In the genomic region with DNA sequence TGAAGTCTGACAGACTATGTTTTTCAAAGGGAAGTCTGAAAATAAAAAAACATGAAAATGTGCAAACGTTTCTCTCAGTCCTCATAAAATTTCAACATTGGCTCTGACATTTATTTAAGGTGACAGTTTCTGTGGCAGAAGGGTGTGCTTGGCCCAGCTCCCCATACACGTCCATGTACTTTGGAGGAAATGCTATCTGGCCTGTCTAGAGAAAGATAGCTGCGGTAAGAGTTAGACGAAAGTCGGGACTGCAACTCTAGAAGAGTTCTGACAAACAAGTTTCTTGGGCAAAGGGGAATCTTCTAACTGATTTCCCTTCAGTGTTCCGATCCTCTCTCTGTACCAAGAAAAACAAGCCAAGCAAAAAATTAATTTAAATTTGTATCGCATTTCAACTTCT, we compare ENCODE assay signal across 30 mouse cellular contexts.
DNase-seq lines count a peak whose midpoint lies in the region; ATAC-seq and TF ChIP-seq lines count a peak whose summit lies in the region.
"Had no signal": no experiment of that assay in that cellular context is flagged by ENCODE, and none has a peak within 500 bp of the region (broad histone marks: within the 10 kb centered on the region; RNA-seq: fewer than 3 reads in every experiment).

No protein-coding gene starts in this region.

- no peaks in the 10 kb centered on the region for H3K27me3 ChIP-seq in MEL (ENCODE audit: control insufficient read depth in 1 of 2, insufficient read depth in 2 of 2, low read length in 2 of 2)
- H3K27me3 ChIP-seq in liver, embryonic 14.5 days (ENCODE audit: control insufficient read depth, insufficient read depth, low read length), result no peaks in the 10 kb centered on the region
- no peaks in the 10 kb centered on the region for H3K27me3 ChIP-seq in heart, embryonic 12.5 days (replicated peaks)
- no peaks in the 10 kb centered on the region for H3K27me3 ChIP-seq in kidney, embryonic 15.5 days
- H3K27me3 ChIP-seq: forebrain, embryonic 13.5 days had no signal

- H3K27ac ChIP-seq in MEL (ENCODE audit: control insufficient read depth, low read depth, low read length), result peak overlapping the region; percentile 31
- peak overlapping the region; percentile 23; the same call in 1 of the 2 replicates for H3K27ac ChIP-seq in liver, embryonic 14.5 days
- no peak overlapping the region for H3K27ac ChIP-seq in heart, embryonic 12.5 days (ENCODE audit: poor library complexity, severe bottlenecking)
- no peak overlapping the region for H3K27ac ChIP-seq in kidney, embryonic 15.5 days
- H3K27ac ChIP-seq: embryonic facial prominence, embryonic 13.5 days; forebrain, embryonic 13.5 days; hindbrain, embryonic 14.5 days; left cerebral cortex, adult 2 months; limb, embryonic 13.5 days had no signal

- H3K36me3 ChIP-seq in MEL (ENCODE audit: control insufficient read depth in 1 of 2, insufficient read depth in 2 of 2, low read length in 2 of 2), result peaks cover 0 to 34% of the 10 kb centered on the region in 2 experiments; a peak in 2 of 4 replicates
- no peaks in the 10 kb centered on the region for H3K36me3 ChIP-seq in liver, embryonic 14.5 days (replicated peaks; ENCODE audit: control insufficient read depth, insufficient read depth, low read depth)
- H3K36me3 ChIP-seq in heart, embryonic 12.5 days, result no peaks in the 10 kb centered on the region
- no peaks in the 10 kb centered on the region for H3K36me3 ChIP-seq in kidney, embryonic 15.5 days
- H3K36me3 ChIP-seq: embryonic facial prominence, embryonic 13.5 days; limb, embryonic 13.5 days had no signal

- DNase-seq in MEL (ENCODE audit: low read depth, low spot score), result peak; percentile 69
- peak; percentile 10 for DNase-seq in fibroblast of lung, adult 2 months (ENCODE audit: low read depth)
- no peak for DNase-seq in liver, embryonic 14.5 days (ENCODE audit: low read depth in 3 of 3, low spot score in 3 of 3)
- DNase-seq in layer of hippocampus, postnatal 14 days (ENCODE audit: low spot score in 2 of 2), result no peak
- DNase-seq: adrenal gland, adult 8-10 months; cerebellum, adult 11 months; cerebellum, adult 9-11 months; embryo, embryonic 11 days; gastrocnemius, postnatal 25 days; heart, adult 11 months; kidney, adult 11 months; kidney, postnatal 25 days; lung, embryonic 14.5 days; lung, postnatal 14 days; right cerebral cortex, adult 18-20 months; thymus, adult 2 months; thymus, postnatal 36 days had no signal

- peak; percentile 86 for ATAC-seq in liver, embryonic 14.5 days (ENCODE audit: insufficient read depth)
- ATAC-seq in megakaryocyte-erythroid progenitor cell, adult 5-6 weeks (replicated peaks; ENCODE audit: low FRiP score, low TSS enrichment, poor library complexity, severe bottlenecking), result peak; percentile 56
- no peak for ATAC-seq in heart, embryonic 12.5 days (ENCODE audit: insufficient number of reproducible peaks, low FRiP score)
- ATAC-seq in kidney, embryonic 15.5 days (replicated peaks; ENCODE audit: low FRiP score), result no peak
- ATAC-seq: activated CD4-positive, CD25-positive, alpha-beta regulatory T cell, adult 4 months; forebrain, embryonic 13.5 days; midbrain, embryonic 16.5 days had no signal

- peak overlapping the region; percentile 6 for H3K4me2 ChIP-seq in liver, embryonic 14.5 days (ENCODE audit: low read depth)
- no peak overlapping the region for H3K4me2 ChIP-seq in heart, embryonic 12.5 days
- H3K4me2 ChIP-seq in kidney, embryonic 15.5 days, result no peak overlapping the region
- H3K4me2 ChIP-seq: embryonic facial prominence, embryonic 13.5 days; forebrain, embryonic 13.5 days; heart, embryonic 11.5 days; hindbrain, embryonic 14.5 days; limb, embryonic 13.5 days; lung, embryonic 14.5 days; midbrain, embryonic 11.5 days had no signal

- 30% methylated on average over 7 of the region's 7 CpGs for WGBS in liver, embryonic 14.5 days (ENCODE audit: insufficient replicate concordance)
- WGBS in heart, embryonic 12.5 days, result 58% methylated on average over 7 of the region's 7 CpGs
- 68% methylated on average over 7 of the region's 7 CpGs for WGBS in kidney, embryonic 15.5 days

- H3K4me1 ChIP-seq in MEL (ENCODE audit: control insufficient read depth in 1 of 2, insufficient read depth in 2 of 2, low read length in 2 of 2), result peaks cover 10 to 17% of the 10 kb centered on the region in 2 experiments
- H3K4me1 ChIP-seq in liver, embryonic 14.5 days (replicated peaks; ENCODE audit: control insufficient read depth in 2 of 2, insufficient read depth in 2 of 2, low read length in 1 of 2), result peaks cover 28 to 43% of the 10 kb centered on the region in 2 experiments
- H3K4me1 ChIP-seq in heart, embryonic 12.5 days (replicated peaks), result peaks cover 5% of the 10 kb centered on the region; the same call in 1 of the 2 replicates
- H3K4me1 ChIP-seq in kidney, embryonic 15.5 days, result no peaks in the 10 kb centered on the region

- no peak for TF ChIP-seq POLR2A in MEL (IDR thresholded peaks at IDR 0.05; ENCODE audit: control insufficient read depth in 1 of 2, insufficient read depth in 1 of 2, low read depth in 1 of 2, low read length in 2 of 2, poor library complexity in 1 of 2)

- peak; percentile 53 to 65; a peak in 2 of 4 replicates for TF ChIP-seq EP300 in MEL (IDR thresholded peaks at IDR 0.05; ENCODE audit: low read depth in 1 of 2, low read length in 2 of 2)
- peak; percentile 40; the same call in 1 of the 2 replicates for TF ChIP-seq EP300 in liver, embryonic 14.5 days (IDR thresholded peaks at IDR 0.05; ENCODE audit: low read depth)

- no peak for TF ChIP-seq RAD21 in MEL (IDR thresholded peaks at IDR 0.05; ENCODE audit: low read depth, low read length)

- TF ChIP-seq CTCF in MEL (IDR thresholded peaks at IDR 0.05 in 2 of 3, conservative IDR thresholded peaks at IDR 0.05 in 1 of 3; ENCODE audit: control insufficient read depth in 1 of 3, insufficient read depth in 1 of 3, low read depth in 2 of 3, low read length in 3 of 3, poor library complexity in 1 of 3, severe bottlenecking in 1 of 3), result no peak
- no peak for TF ChIP-seq CTCF in liver, embryonic 14.5 days (IDR thresholded peaks at IDR 0.05; ENCODE audit: low read depth)

- H3K9me3 ChIP-seq in MEL (replicated peaks; ENCODE audit: insufficient read depth, low read length), result no peaks in the 10 kb centered on the region
- H3K9me3 ChIP-seq in liver, embryonic 14.5 days (ENCODE audit: control insufficient read depth, low read length), result no peaks in the 10 kb centered on the region
- no peaks in the 10 kb centered on the region for H3K9me3 ChIP-seq in heart, embryonic 12.5 days (replicated peaks)
- H3K9me3 ChIP-seq in kidney, embryonic 15.5 days (replicated peaks), result no peaks in the 10 kb centered on the region
- H3K9me3 ChIP-seq: embryonic facial prominence, embryonic 13.5 days; forebrain, embryonic 13.5 days; limb, embryonic 13.5 days had no signal

- no peak overlapping the region for H3K4me3 ChIP-seq in MEL (ENCODE audit: control insufficient read depth in 1 of 2, insufficient read depth in 1 of 2, low read depth in 2 of 2, low read length in 2 of 2)
- H3K4me3 ChIP-seq in liver, embryonic 14.5 days (ENCODE audit: insufficient read depth in 1 of 2, low read depth in 2 of 2, low read length in 2 of 2), result no peak overlapping the region
- no peak overlapping the region for H3K4me3 ChIP-seq in heart, embryonic 12.5 days
- H3K4me3 ChIP-seq in kidney, embryonic 15.5 days (replicated peaks), result no peak overlapping the region
- H3K4me3 ChIP-seq: embryonic facial prominence, embryonic 13.5 days; erythroblast, embryonic 14.5 days; forebrain, embryonic 13.5 days; left cerebral cortex, adult 2 months; limb, embryonic 13.5 days had no signal

- H3K79me2 ChIP-seq in MEL (ENCODE audit: control insufficient read depth, insufficient read depth, low read length, poor library complexity), result no peaks in the 10 kb centered on the region

- peak overlapping the region; percentile 11; the same call in 1 of the 2 replicates for H3K9ac ChIP-seq in MEL (ENCODE audit: control insufficient read depth, low read depth, low read length, poor library complexity, severe bottlenecking)
- H3K9ac ChIP-seq in liver, embryonic 14.5 days (replicated peaks), result no peak overlapping the region
- no peak overlapping the region for H3K9ac ChIP-seq in heart, embryonic 12.5 days
- no peak overlapping the region for H3K9ac ChIP-seq in kidney, embryonic 15.5 days
- H3K9ac ChIP-seq: embryonic facial prominence, embryonic 13.5 days; forebrain, embryonic 13.5 days; hindbrain, embryonic 14.5 days; limb, embryonic 13.5 days; lung, embryonic 14.5 days had no signal

TF ChIP-seq in MEL, 35 proteins besides CTCF, POLR2A, EP300 and RAD21:
- TF ChIP-seq POLR2AphosphoS2 (IDR thresholded peaks at IDR 0.05; ENCODE audit: low read length) (no peak), TCF12 (IDR thresholded peaks at IDR 0.05; ENCODE audit: low read depth, low read length) (peak; percentile 72), MAX (IDR thresholded peaks at IDR 0.05; ENCODE audit: low read length) (no peak), TBP (IDR thresholded peaks at IDR 0.05; ENCODE audit: low read depth, low read length) (peak; percentile 67; the same call in 1 of the 2 replicates), MAZ (IDR thresholded peaks at IDR 0.05; ENCODE audit: low read depth, low read length) (no peak), ZMIZ1 (IDR thresholded peaks at IDR 0.05; ENCODE audit: low read depth, low read length) (no peak), ETS1 (IDR thresholded peaks at IDR 0.05; ENCODE audit: low read depth, low read length) (0 out of 2 replicates have a peak, but pooled peaks have one; percentile 49), MYB (IDR thresholded peaks at IDR 0.05; ENCODE audit: low read depth, low read length) (no peak), GATA1 (IDR thresholded peaks at IDR 0.05; ENCODE audit: low read depth, low read length) (peak; percentile 70; the same call in 1 of the 2 replicates)
TF ChIP-seq in MEL: peak in this region for 4.

Comparison
In these comparisons a context has a peak if more than half of its experiments do, and no peak if none do; other contexts are left out.
1. DNase-seq: peak in MEL (single experiment) and fibroblast of lung, adult 2 months (single experiment); none in liver, embryonic 14.5 days (0 of 3) and layer of hippocampus, postnatal 14 days (0 of 2).
2. H3K27ac ChIP-seq: peak in MEL (single experiment) and liver, embryonic 14.5 days (single experiment); none in heart, embryonic 12.5 days (single experiment) and kidney, embryonic 15.5 days (single experiment).
3. ATAC-seq: peak in liver, embryonic 14.5 days (single experiment) and megakaryocyte-erythroid progenitor cell, adult 5-6 weeks (single experiment); none in heart, embryonic 12.5 days (single experiment) and kidney, embryonic 15.5 days (single experiment).